Mouse (Mus musculus): Measurements from ENCODE around the gene Nkain2. TPM values are rescaled to one million over a fixed set of nuclear protein-coding genes. Genes with fewer than 3 reads are reported as not detected.

Gene Nkain2
- 0.92 and 1.1 TPM in 2 replicates for polyA plus RNA-seq (2015; fragmentation: Nextera tagmentation; extraction: Ambion mirVana)

GRCm38 (mm10) chr10:32889652-32890506 lies at the start of gene Nkain2:
Gene Nkain2, minus strand, starts transcription at chr10:32890462.

Other genes with a start within 250 kb of the Nkain2 start
- gene Trdn, start 190.1 kb upstream of the Nkain2 start, polyA plus RNA-seq (2015; fragmentation: Nextera tagmentation; extraction: Ambion mirVana) = 738 and 870 TPM in 2 replicates

Measured in skeletal muscle tissue, postnatal 0 days (tissue).